Mouse (Mus musculus) bone marrow, adult 2 months (tissue): ENCODE measurements around the gene Nhlrc2.

ENCODE experiments used
- CTCF ChIP-seq: fragments of 200-500 bp; IDR thresholded peaks from 2 replicates; pipeline ENCODE4 v1.5.1; 2011; ENCODE audit warnings: low read length, control low read depth; ENCODE audit not compliant: control insufficient read depth, insufficient read depth
- POLR2A ChIP-seq: fragments of 200-500 bp; IDR thresholded peaks from 2 replicates; pipeline ENCODE4 v1.6.1; 2011; ENCODE audit warnings: low read depth, mild to moderate bottlenecking, control low read depth, low read length, borderline replicate concordance; ENCODE audit not compliant: control insufficient read depth

- TF ChIP-seq CTCF (no peak), POLR2A (no peak)
These were observed 52.7 kb downstream of the Nhlrc2 start for GRCm38 (mm10) chr19:56600797-56601196.
